Comparison of ENCODE assay signal across 8 mouse cellular contexts in the genomic region with DNA sequence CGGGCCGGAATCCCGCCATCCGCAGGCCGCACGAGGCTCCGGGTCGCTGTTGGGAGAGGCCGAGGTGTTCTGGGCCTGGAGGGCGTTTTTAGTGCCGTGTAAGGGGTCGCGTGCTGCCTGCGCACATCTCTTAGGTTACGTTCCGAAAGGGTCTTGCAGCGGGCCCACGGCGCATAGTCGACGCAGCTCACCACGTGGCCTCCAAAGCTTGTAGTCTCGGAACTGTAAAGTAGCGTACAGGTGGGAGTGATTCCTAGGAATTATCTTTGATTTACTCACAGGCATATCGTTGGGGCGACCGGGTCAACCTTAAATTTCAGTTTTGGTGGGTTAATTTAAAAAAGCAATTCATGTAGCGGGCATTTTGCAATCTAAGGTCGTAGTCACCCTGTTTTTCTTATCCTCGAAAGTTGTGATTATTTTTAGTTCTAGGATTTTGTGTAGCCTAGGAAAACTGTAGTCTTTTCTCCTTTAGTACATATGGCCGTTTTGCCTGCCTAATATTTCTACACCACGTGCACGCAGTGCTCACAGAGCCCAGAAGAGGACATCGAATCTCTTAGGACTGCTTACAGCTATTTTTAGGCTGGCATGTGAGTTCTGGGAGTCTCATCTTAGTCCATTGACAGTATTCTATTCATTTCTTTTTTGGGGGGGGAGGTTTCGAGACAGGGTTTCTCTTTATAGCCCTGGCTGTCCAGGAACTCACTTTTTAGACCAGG. TPM values are rescaled to one million over a fixed set of nuclear protein-coding genes. Genes with fewer than 3 reads are reported as not detected.
DNase-seq lines count a peak whose midpoint lies in the region; ATAC-seq and TF ChIP-seq lines count a peak whose summit lies in the region.

4931406C07Rik (minus strand) TSS at position 51 of the 722 bp plus-strand sequence.

- peak within 1 kb of the TSS; percentile 93 for H3K4me3 ChIP-seq in lung, embryonic 14.5 days (ENCODE audit: low read depth, low read length)
- H3K4me3 ChIP-seq in hindbrain, embryonic 16.5 days (ENCODE audit: low read length): peak within 1 kb of the TSS; percentile 91
- peak within 1 kb of the TSS; percentile 82 for H3K4me3 ChIP-seq in liver, postnatal 0 days (ENCODE audit: low read depth, low read length)

- 0% methylated on average over 35 of the region's 35 CpGs for WGBS in lung, embryonic 14.5 days
- under 1% methylated on average over 35 of the region's 35 CpGs for WGBS in hindbrain, embryonic 16.5 days
- under 1% methylated on average over 35 of the region's 35 CpGs for WGBS in liver, postnatal 0 days (ENCODE audit: insufficient replicate concordance)

- no peaks in the 10 kb centered on the region for H3K27me3 ChIP-seq in lung, embryonic 14.5 days (ENCODE audit: insufficient read depth, low read length)
- H3K27me3 ChIP-seq in hindbrain, embryonic 16.5 days (replicated peaks; ENCODE audit: control insufficient read depth, insufficient read depth, low read length): no peaks in the 10 kb centered on the region
- no peaks in the 10 kb centered on the region for H3K27me3 ChIP-seq in liver, postnatal 0 days (ENCODE audit: insufficient read depth, low read length)

- H3K4me2 ChIP-seq in lung, embryonic 14.5 days: peak within 1 kb of the TSS; percentile 95
- peak within 1 kb of the TSS; percentile 63 for H3K4me2 ChIP-seq in hindbrain, embryonic 16.5 days (ENCODE audit: low read length)
- peak within 1 kb of the TSS; percentile 93 for H3K4me2 ChIP-seq in liver, postnatal 0 days (ENCODE audit: low read depth, low read length)

- peaks cover 11% of the 10 kb centered on the region for H3K4me1 ChIP-seq in lung, embryonic 14.5 days (ENCODE audit: insufficient read depth)
- H3K4me1 ChIP-seq in hindbrain, embryonic 16.5 days (ENCODE audit: control insufficient read depth, insufficient read depth, low read depth, low read length): peaks cover 22% of the 10 kb centered on the region
- H3K4me1 ChIP-seq in liver, postnatal 0 days (ENCODE audit: insufficient read depth): peaks cover 16% of the 10 kb centered on the region

- no peaks in the 10 kb centered on the region for H3K9me3 ChIP-seq in lung, embryonic 14.5 days (ENCODE audit: low read depth, low read length)
- H3K9me3 ChIP-seq in hindbrain, embryonic 16.5 days (ENCODE audit: control insufficient read depth, low read length): no peaks in the 10 kb centered on the region
- H3K9me3 ChIP-seq in liver, postnatal 0 days (ENCODE audit: low read length): no peaks in the 10 kb centered on the region

- no peak; the same call in 1 of the 2 replicates for TF ChIP-seq EP300 in liver, postnatal 0 days (IDR thresholded peaks at IDR 0.05; ENCODE audit: low read depth)

- ATAC-seq in lung, embryonic 14.5 days (ENCODE audit: insufficient read depth): peak; percentile 77
- ATAC-seq in activated CD4-positive, CD25-positive, alpha-beta regulatory T cell, adult 4 months: peak; percentile 41
- peak; percentile 28; the same call in 1 of the 2 replicates for ATAC-seq in erythroblast, adult 5-6 weeks (replicated peaks; ENCODE audit: low FRiP score, poor library complexity, severe bottlenecking)
- ATAC-seq in hindbrain, embryonic 16.5 days: peak; percentile 89
- no peak; the same call in 1 of the 2 replicates for ATAC-seq in liver, postnatal 0 days

- TF ChIP-seq CTCF in lung, embryonic 14.5 days (IDR thresholded peaks at IDR 0.05; ENCODE audit: low read depth): no peak
- TF ChIP-seq CTCF in liver, postnatal 0 days (IDR thresholded peaks at IDR 0.05; ENCODE audit: low read depth): no peak

- peak; percentile 50 for DNase-seq in lung, embryonic 14.5 days
- no peak for DNase-seq in lung, postnatal 14 days
- DNase-seq in liver, postnatal 0 days: no peak
- DNase-seq in Muller cell, postnatal 12 days (ENCODE audit: inconsistent ontology term): no peak
- DNase-seq in kidney, postnatal 4 days: no peak

- peak within 1 kb of the TSS; percentile 99 for H3K9ac ChIP-seq in lung, embryonic 14.5 days
- peak within 1 kb of the TSS; percentile 96 for H3K9ac ChIP-seq in hindbrain, embryonic 16.5 days (ENCODE audit: low read depth, low read length)
- peak within 1 kb of the TSS; percentile 92 for H3K9ac ChIP-seq in liver, postnatal 0 days (replicated peaks)

- H3K36me3 ChIP-seq in lung, embryonic 14.5 days (ENCODE audit: insufficient read depth): peaks cover 42% of the 10 kb centered on the region
- H3K36me3 ChIP-seq in hindbrain, embryonic 16.5 days (ENCODE audit: control insufficient read depth, insufficient read depth, low read length): peaks cover 16% of the 10 kb centered on the region
- H3K36me3 ChIP-seq in liver, postnatal 0 days (replicated peaks; ENCODE audit: insufficient read depth, low read length): peaks cover 31% of the 10 kb centered on the region

- H3K27ac ChIP-seq in lung, embryonic 14.5 days (ENCODE audit: low read depth): peak within 1 kb of the TSS; percentile 94
- peak within 1 kb of the TSS; percentile 92 for H3K27ac ChIP-seq in hindbrain, embryonic 16.5 days (ENCODE audit: low read depth, low read length)
- peak within 1 kb of the TSS; percentile 94 for H3K27ac ChIP-seq in liver, postnatal 0 days (ENCODE audit: low read depth)

RNA-seq across cellular contexts. Expression of gene 4931406C07Rik, which starts in this region (rescaled TPM):
- 8.2 and 8.6 TPM in 2 replicates for polyA plus RNA-seq in lung, embryonic 14.5 days (2014; fragmentation: Nextera tagmentation; extraction: Ambion mirVana)
- 1 to 10 TPM; 3.4 to 3.7 TPM for polyA plus RNA-seq in activated CD4-positive, CD25-positive, alpha-beta regulatory T cell, adult 4 months (2017; shearing (Covaris generic))
- total RNA-seq in erythroblast, adult 5-6 weeks (2015; ENCODE audit: low replicate concordance): 2.7 and 3.8 TPM in 2 replicates
- 0.94 and 2.6 TPM in 2 replicates for total RNA-seq in erythroblast, adult 5-6 weeks (2017; ENCODE audit: low replicate concordance)
- polyA plus RNA-seq in hindbrain, embryonic 16.5 days (2015; fragmentation: Nextera tagmentation; extraction: Ambion mirVana): 13.7 and 14.3 TPM in 2 replicates
- 26.4 and 27.6 TPM in 2 replicates for polyA plus RNA-seq in liver, postnatal 0 days (2015; fragmentation: Nextera tagmentation; extraction: Ambion mirVana)
